Mouse (Mus musculus): ENCODE data around the gene Psmc3. TPM values are rescaled to one million over a fixed set of nuclear protein-coding genes. Genes with fewer than 3 reads are reported as not detected.

The Psmc3 gene
- polyA plus RNA-seq, 1 experiment from 2014 or later: 227 TPM

GRCm38 (mm10) chr2:91053181-91053933, 452 bp upstream of the Psmc3 start:
- H3K36me3 ChIP-seq: peaks cover 35% of the 10 kb centered on the region
- peaks cover 13% of the 10 kb centered on the region for H3K4me1 ChIP-seq (replicated peaks)
- no peaks in the 10 kb centered on the region for H3K9me3 ChIP-seq (replicated peaks)
- H3K27ac ChIP-seq: no peak overlapping the region
- peak; percentile 38 for ATAC-seq (replicated peaks; ENCODE audit: insufficient number of reproducible peaks, insufficient read depth, low FRiP score, low read depth)
- under 1% methylated on average over 6 of the region's 6 CpGs for WGBS
- H3K4me2 ChIP-seq: peak overlapping the region; percentile 77
- no peaks in the 10 kb centered on the region for H3K27me3 ChIP-seq
- peak overlapping the region; percentile 64 for H3K4me3 ChIP-seq
- peak overlapping the region; percentile 42; the same call in 1 of the 2 replicates for H3K9ac ChIP-seq

- no peaks in the 10 kb centered on the region for H3K9me3 ChIP-seq (replicated peaks)
- no peaks in the 10 kb centered on the region for H3K27me3 ChIP-seq
- no peak overlapping the region for H3K4me3 ChIP-seq
- no peak overlapping the region for H3K27ac ChIP-seq
- 90% methylated on average over 5 of the region's 5 CpGs for WGBS
- H3K4me2 ChIP-seq: no peak overlapping the region
- no peak overlapping the region for H3K9ac ChIP-seq
- ATAC-seq (replicated peaks; ENCODE audit: insufficient number of reproducible peaks, insufficient read depth, low FRiP score, low read depth): no peak
- peaks cover 65% of the 10 kb centered on the region for H3K36me3 ChIP-seq
- H3K4me1 ChIP-seq (replicated peaks): peaks cover 40% of the 10 kb centered on the region
These were observed 4.6 kb downstream of the Psmc3 start for GRCm38 (mm10) chr2:91058435-91058834.

- H3K4me1 ChIP-seq (replicated peaks): peaks cover 40% of the 10 kb centered on the region
- no peak overlapping the region for H3K4me2 ChIP-seq
- H3K27me3 ChIP-seq: no peaks in the 10 kb centered on the region
- no peak overlapping the region for H3K4me3 ChIP-seq
- H3K36me3 ChIP-seq: peaks cover 74% of the 10 kb centered on the region
- 94% methylated on average over 2 of the region's 2 CpGs for WGBS
- H3K9ac ChIP-seq: no peak overlapping the region
- H3K9me3 ChIP-seq (replicated peaks): no peaks in the 10 kb centered on the region
- no peak for ATAC-seq (replicated peaks; ENCODE audit: insufficient number of reproducible peaks, insufficient read depth, low FRiP score, low read depth)
- no peak overlapping the region for H3K27ac ChIP-seq
These were observed 5.6 kb downstream of the Psmc3 start for GRCm38 (mm10) chr2:91059376-91059775.

GRCm38 (mm10) chr2:91060544-91061355, 6.9 kb downstream of the Psmc3 start:
- H3K9me3 ChIP-seq (replicated peaks): no peaks in the 10 kb centered on the region
- peak; percentile 16; the same call in 1 of the 2 replicates for ATAC-seq (replicated peaks; ENCODE audit: insufficient number of reproducible peaks, insufficient read depth, low FRiP score, low read depth)

GRCm38 (mm10) chr2:91061849-91062481, 8.2 kb downstream of the Psmc3 start:
- Histone ChIP-seq H3K4me3 (no peak overlapping the region), H3K36me3 (peaks cover 64% of the 10 kb centered on the region), H3K4me1 (replicated peaks) (peaks cover 39% of the 10 kb centered on the region), H3K9ac (0 out of 2 replicates have a peak overlapping the region, but pooled peaks have one; percentile 12), H3K9me3 (replicated peaks) (no peaks in the 10 kb centered on the region), H3K4me2 (0 out of 2 replicates have a peak overlapping the region, but pooled peaks have one; percentile 18), H3K27ac (peak overlapping the region; percentile 89), H3K27me3 (no peaks in the 10 kb centered on the region)
- peak; percentile 51 for ATAC-seq (replicated peaks; ENCODE audit: insufficient number of reproducible peaks, insufficient read depth, low FRiP score, low read depth)
- 37% methylated on average over 6 of the region's 6 CpGs for WGBS

More at GRCm38 (mm10) chr2:91060544-91061355, 6.9 kb downstream of the Psmc3 start:
- Histone ChIP-seq H3K4me1 (replicated peaks) (peaks cover 31% of the 10 kb centered on the region), H3K27ac (peak overlapping the region; percentile 89), H3K4me2 (no peak overlapping the region), H3K27me3 (no peaks in the 10 kb centered on the region), H3K36me3 (peaks cover 74% of the 10 kb centered on the region), H3K4me3 (no peak overlapping the region), H3K9ac (no peak overlapping the region)
- 51% methylated on average over 10 of the region's 10 CpGs for WGBS

- no peak for ATAC-seq (replicated peaks; ENCODE audit: insufficient number of reproducible peaks, insufficient read depth, low FRiP score, low read depth)
- WGBS: 88% methylated on average over 16 of the region's 16 CpGs
- H3K4me3 ChIP-seq: no peak overlapping the region
- peak overlapping the region; percentile 89 for H3K27ac ChIP-seq
- peaks cover 59% of the 10 kb centered on the region for H3K36me3 ChIP-seq
- peak overlapping the region; percentile 12; the same call in 1 of the 2 replicates for H3K9ac ChIP-seq
- no peaks in the 10 kb centered on the region for H3K27me3 ChIP-seq
- H3K4me2 ChIP-seq: no peak overlapping the region
- no peaks in the 10 kb centered on the region for H3K9me3 ChIP-seq (replicated peaks)
- peaks cover 43% of the 10 kb centered on the region for H3K4me1 ChIP-seq (replicated peaks)
These were observed 9.2 kb downstream of the Psmc3 start for GRCm38 (mm10) chr2:91062779-91063606.

- Histone ChIP-seq H3K4me1 (replicated peaks) (peaks cover 55% of the 10 kb centered on the region), H3K4me2 (no peak overlapping the region), H3K9ac (no peak overlapping the region), H3K36me3 (peaks cover 49% of the 10 kb centered on the region), H3K4me3 (no peak overlapping the region), H3K27me3 (no peaks in the 10 kb centered on the region), H3K27ac (no peak overlapping the region), H3K9me3 (replicated peaks) (no peaks in the 10 kb centered on the region)
- 89% methylated on average over 6 of the region's 6 CpGs for WGBS
- no peak for ATAC-seq (replicated peaks; ENCODE audit: insufficient number of reproducible peaks, insufficient read depth, low FRiP score, low read depth)
These were observed 10.4 kb downstream of the Psmc3 start for GRCm38 (mm10) chr2:91064211-91064610.

GRCm38 (mm10) chr2:91065544-91065943, 11.7 kb downstream of the Psmc3 start:
- Histone ChIP-seq H3K4me2 (no peak overlapping the region), H3K4me3 (no peak overlapping the region), H3K9me3 (replicated peaks) (no peaks in the 10 kb centered on the region), H3K36me3 (peaks cover 40% of the 10 kb centered on the region), H3K9ac (no peak overlapping the region), H3K27ac (0 out of 2 replicates have a peak overlapping the region, but pooled peaks have one; percentile 38), H3K4me1 (replicated peaks) (peaks cover 56% of the 10 kb centered on the region), H3K27me3 (no peaks in the 10 kb centered on the region)
- WGBS: 57% methylated on average over 3 of the region's 3 CpGs
- ATAC-seq (replicated peaks; ENCODE audit: insufficient number of reproducible peaks, insufficient read depth, low FRiP score, low read depth): no peak

GRCm38 (mm10) chr2:91066455-91066854, 12.6 kb downstream of the Psmc3 start:
- Histone ChIP-seq H3K36me3 (peaks cover 40% of the 10 kb centered on the region), H3K27ac (peak overlapping the region; percentile 38)

GRCm38 (mm10) chr2:91068162-91068871, 14.5 kb downstream of the Psmc3 start:
- Histone ChIP-seq H3K9ac (peak overlapping the region; percentile 82), H3K9me3 (replicated peaks) (no peaks in the 10 kb centered on the region), H3K27ac (peak overlapping the region; percentile 93), H3K4me2 (peak overlapping the region; percentile 87), H3K4me3 (peak overlapping the region; percentile 82), H3K4me1 (replicated peaks) (peaks cover 38% of the 10 kb centered on the region), H3K27me3 (no peaks in the 10 kb centered on the region), H3K36me3 (peaks cover 26% of the 10 kb centered on the region)
- no peak for ATAC-seq (replicated peaks; ENCODE audit: insufficient number of reproducible peaks, insufficient read depth, low FRiP score, low read depth)
- WGBS: 56% methylated on average over 13 of the region's 13 CpGs

More at GRCm38 (mm10) chr2:91066455-91066854, 12.6 kb downstream of the Psmc3 start:
- H3K9ac ChIP-seq: no peak overlapping the region
- ATAC-seq (replicated peaks; ENCODE audit: insufficient number of reproducible peaks, insufficient read depth, low FRiP score, low read depth): no peak; the same call in 1 of the 2 replicates
- no peaks in the 10 kb centered on the region for H3K9me3 ChIP-seq (replicated peaks)
- no peak overlapping the region for H3K4me3 ChIP-seq
- 53% methylated on average over 3 of the region's 3 CpGs for WGBS
- H3K27me3 ChIP-seq: no peaks in the 10 kb centered on the region
- no peak overlapping the region for H3K4me2 ChIP-seq
- H3K4me1 ChIP-seq (replicated peaks): peaks cover 54% of the 10 kb centered on the region
